Mouse (Mus musculus): ENCODE results near the gene Pdcd1lg2.

DNA sequence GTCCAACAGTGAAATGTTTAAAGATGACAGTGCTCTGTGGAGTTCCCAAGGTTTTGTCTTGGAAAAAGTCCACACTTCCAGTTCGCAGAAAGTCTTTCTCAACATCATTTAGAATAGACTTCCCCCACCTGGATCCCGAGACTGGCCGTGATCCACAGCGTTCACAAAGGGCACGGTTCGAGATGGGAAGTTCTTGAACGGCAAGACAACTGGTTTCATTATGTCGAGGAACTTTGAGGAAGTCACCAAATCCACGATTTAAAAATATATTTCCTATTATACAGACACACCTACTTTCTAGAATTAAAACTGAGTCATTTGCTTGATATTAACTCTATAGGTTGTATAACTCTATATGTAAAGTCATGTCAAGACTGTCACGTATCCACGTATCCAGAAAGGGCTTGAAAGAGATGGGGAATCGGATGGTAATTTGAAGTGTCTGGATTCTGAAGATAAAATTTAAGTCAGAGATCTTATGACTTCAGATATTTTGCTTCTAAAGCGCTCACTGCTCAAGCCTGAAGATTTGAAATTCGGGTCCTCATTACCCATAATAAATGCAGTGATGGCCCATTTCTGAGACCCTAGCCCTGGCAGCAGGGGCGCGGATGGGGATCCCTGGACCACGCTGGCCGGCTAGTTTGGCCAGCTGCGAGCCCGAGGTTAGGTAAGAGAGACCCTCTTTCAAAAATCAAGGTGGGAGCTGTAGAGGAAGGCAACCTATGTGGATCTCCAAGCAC is 44.3 kb upstream of the Pdcd1lg2 start:
- TF ChIP-seq ZNF384 (IDR thresholded peaks at IDR 0.05; ENCODE audit: low read depth, low read length) (no peak), HCFC1 (IDR thresholded peaks at IDR 0.05; ENCODE audit: borderline replicate concordance, insufficient read depth, low read length) (no peak)

All from ES-E14 (cell line).